Mouse (Mus musculus): ENCODE results near the gene H1fx.
"Not testable (repeated sequence)": the region's sequence is repeated elsewhere in the genome, so short reads cannot be mapped to it uniquely, and the experiment has no call there.

The H1fx gene

DNA sequence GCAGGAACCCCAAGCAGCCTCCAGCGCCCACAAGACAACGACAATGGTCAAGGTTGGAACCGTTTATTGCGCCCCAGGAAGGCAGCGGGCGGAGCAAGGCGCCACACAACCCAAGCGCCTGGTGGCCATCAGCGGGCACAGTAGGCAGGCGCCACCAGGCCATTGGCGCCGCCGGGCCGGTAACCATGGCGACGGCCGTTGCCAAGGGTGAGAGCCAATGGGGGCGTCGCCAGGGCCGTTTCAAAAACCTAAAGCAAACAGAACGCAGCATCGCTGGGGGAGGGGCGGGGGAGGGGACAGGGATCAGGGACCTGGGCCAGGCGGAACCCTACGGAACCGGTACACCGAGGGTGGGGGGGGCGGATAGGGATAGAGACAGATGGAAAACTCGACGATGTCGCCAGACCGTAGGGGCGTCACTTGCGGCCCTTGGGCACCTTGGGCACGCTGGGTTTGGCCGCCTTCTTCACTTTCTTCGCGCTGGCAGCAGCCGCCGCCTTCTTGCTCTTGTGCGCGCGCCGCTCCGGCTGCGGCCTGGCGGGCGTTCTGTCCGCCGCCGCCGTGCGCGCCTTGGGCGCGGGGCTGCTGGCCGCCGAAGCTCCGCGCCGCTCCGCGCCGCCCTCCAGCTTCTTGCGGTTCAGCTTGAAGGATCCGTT, 935 bp downstream of the H1fx start:
- DNase-seq (ENCODE audit: low read depth), result peak; percentile 39

DNA sequence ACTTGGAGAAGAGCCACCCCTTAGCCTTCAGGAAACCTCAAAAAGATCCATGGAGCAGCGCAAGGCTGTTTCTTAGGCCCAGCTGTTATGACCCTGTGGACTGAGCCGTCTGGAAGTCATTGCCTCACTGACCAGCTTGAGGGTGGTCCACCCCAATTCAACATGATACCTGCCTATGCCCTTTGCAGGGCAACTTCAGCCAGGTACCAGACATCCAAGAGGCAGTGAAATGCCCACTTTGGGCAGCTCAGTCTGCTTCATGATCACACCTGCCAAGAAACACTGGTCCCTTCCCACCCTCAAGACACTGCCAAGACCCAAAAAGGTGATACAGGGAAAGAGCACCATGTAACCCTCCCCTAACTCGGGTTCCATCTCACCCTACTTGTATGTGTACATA, 1.7 kb downstream of the H1fx start:
- no peak for DNase-seq (ENCODE audit: low read depth)

DNA sequence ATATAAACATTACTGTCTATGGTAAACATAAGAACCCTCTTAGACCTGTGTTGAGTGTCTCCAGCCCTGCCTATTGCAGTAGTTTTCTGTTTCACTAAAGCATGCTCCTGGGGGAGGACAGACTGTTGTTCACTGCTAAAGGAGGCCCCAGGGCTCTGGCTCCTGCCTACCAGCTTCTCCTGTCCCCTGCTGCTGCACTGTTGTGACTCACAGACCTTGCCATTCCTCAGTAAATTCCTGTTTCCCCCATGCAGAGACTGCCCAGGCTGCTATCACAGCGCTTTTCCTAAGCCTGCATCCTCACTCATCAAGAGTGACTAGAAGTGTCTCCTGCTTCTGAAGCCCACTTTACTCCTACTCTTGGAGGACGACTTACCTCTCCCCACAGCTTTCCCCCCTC, 11.4 kb downstream of the H1fx start:
- no peak for DNase-seq (ENCODE audit: low read depth)

DNA sequence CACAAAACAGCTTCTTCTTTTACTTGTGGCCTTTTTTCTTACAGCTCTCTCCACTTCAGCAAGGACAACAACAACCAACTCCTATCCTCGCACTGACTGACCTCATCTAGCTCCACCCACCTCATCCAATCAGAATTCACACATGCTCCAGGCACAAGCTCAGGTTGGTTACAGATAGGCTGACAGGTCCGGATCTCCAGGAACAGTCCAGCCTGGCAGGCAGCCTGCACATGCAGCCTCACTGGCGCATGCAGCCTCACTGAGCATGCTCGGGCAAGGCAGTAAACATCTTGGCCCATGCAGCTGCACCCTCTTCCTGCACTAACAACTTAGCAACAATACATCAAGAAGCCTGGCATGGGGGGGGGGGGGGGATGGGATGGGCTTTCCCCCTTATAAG, 19.0 kb downstream of the H1fx start:
- not testable (repeated sequence) for DNase-seq (ENCODE audit: low read depth)

DNA sequence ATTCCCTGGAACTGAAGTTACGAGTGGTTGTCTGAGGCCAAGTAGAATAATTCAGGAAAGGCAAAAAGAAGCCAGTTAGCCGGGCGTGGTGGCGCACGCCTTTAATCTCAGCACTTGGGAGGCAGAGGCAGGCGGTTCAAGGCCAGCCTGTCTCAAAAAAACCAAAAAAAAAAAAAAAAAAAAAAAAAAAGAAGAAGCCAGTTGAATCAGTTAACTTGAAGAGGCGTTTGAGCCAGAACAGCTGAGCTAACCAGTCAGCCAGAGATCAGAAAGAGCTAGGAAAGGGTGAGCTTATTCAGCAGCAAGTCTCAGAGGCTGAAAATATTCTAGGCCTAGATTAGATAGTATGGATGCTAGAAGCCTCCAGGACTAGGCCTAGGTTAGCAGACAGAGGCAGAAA, 39.3 kb downstream of the H1fx start:
- no peak for DNase-seq (ENCODE audit: low read depth)

DNA sequence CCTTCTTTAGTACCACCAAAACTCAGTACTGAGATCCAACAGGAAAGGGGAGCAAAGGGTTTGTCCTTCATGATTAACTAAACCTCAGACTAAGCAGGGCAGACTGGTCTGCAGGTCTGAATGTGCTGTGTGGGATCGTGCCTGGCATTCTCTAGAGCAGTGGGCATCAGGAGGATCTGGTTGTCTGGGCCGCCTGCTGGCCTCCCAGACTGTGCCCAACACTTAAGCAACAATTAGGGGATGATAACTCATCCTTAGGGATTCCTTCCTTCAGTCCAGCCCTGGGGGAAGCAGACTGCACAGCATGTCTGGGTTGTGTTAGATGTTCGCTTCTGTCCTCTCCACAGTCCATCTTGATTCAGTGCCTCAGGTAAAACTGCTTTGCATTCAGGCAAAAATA, 42.5 kb downstream of the H1fx start:
- DNase-seq (ENCODE audit: low read depth), result no peak

DNA sequence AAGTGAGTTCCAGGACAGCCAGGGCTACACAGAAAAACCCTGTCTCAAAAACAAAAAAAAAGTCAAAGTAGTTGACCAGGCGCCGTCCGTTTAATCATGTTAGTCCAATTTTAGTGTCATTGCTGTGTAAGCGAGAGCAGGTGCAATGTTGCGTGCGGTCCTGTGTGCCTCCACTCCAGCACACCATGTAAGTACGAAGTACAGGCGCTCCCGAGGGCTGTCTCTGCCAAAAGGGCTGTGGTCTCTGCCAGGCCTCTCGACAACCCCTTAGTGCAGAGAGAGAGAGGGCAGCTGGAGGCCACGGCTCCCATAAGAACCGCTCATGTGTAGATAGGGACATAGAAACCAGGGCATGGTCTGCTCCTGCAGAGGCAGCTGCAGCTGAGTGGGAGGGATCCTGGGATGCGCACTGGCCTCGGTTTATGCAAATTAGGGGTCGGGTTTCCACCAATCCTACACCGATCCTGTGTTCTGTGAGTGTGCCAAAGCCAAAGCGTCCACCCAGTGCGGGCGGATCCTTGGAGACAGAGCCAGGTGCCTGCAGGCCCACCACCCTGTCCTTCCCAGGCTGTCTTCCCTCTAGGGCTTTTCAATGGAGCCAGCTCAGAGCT, 44.2 kb downstream of the H1fx start:
- no peak for DNase-seq (ENCODE audit: low read depth)

DNA sequence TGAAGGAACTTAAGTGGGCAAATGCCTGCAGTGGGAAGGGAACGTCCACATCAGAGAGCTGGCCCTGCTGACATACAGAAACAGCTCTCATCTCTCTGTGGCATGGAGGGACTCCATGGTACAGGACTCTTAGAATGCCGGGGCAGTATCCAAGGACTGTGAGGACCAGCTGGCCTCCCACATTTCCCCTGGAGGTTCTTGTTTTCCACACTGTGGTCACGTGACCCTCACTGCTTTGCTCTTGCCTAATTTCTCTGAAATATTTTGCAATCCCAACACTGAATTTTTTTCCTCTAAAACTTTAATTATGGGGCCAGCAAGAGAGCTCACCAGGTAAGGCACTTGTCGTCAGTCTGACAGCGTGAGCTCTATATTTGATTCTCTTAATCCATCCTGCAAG, 46.4 kb downstream of the H1fx start:
- no peak for DNase-seq (ENCODE audit: low read depth)
